Mouse (Mus musculus) liver, postnatal 0 days (tissue): Measurements from ENCODE around the gene Ube2e3.

ENCODE experiments used
- CTCF ChIP-seq: sonication (generic); IDR thresholded peaks from 2 replicates; pipeline ENCODE4 v1.5.1; 2016; ENCODE audit warnings: antibody characterized with exemption, low read depth
- EP300 ChIP-seq: IDR thresholded peaks from 2 replicates; pipeline ENCODE4 v1.6.1; 2016; ENCODE audit warnings: antibody characterized with exemption, low read depth, mild to moderate bottlenecking

- TF ChIP-seq CTCF (no peak), EP300 (no peak)
Observed at GRCm38 (mm10) chr2:78844365-78844764, 23.6 kb upstream of the Ube2e3 start.
